Mouse (Mus musculus) gastrocnemius, postnatal 4 days (tissue): ENCODE data around the gene Rnd3. TPM values are rescaled to one million over a fixed set of nuclear protein-coding genes. Genes with fewer than 3 reads are reported as not detected.

Source experiments
- DNase-seq, 2 experiments: peaks; one replicate each; pipeline ENCODE4 v3.0.0; 2021 to 2022; ENCODE audit warnings: low spot score in 2 of 2, mixed read lengths in 2 of 2
- long read RNA-seq, 2 experiments: library from polyadenylated mRNA; stranded (forward); transcript quantifications; one replicate each; pipeline ENCODE4 v2.0.0; 2021
- total RNA-seq, 2 experiments: library from RNA; stranded (reverse); gene quantifications; 2 replicates each; pipeline ENCODE4 v1.2.3; 2021

The Rnd3 gene
- 10 to 100 TPM; 34.8 to 39.0 TPM for total RNA-seq
- long read RNA-seq, experiment 1, transcript Rnd3-201 (5 exons, 2,828 nt): major isoform, 64 of 68 reads
- long read RNA-seq, experiment 1, partial matches to known transcripts: 0 of 68 reads
- long read RNA-seq, experiment 1, other reads (novel, unspliced or antisense): 4 of 68 reads
- long read RNA-seq, experiment 2, transcript Rnd3-201 (5 exons, 2,828 nt): major isoform, 51 of 52 reads
- long read RNA-seq, experiment 2, partial matches to known transcripts: 0 of 52 reads
- long read RNA-seq, experiment 2, other reads (novel, unspliced or antisense): 1 of 52 reads

DNA sequence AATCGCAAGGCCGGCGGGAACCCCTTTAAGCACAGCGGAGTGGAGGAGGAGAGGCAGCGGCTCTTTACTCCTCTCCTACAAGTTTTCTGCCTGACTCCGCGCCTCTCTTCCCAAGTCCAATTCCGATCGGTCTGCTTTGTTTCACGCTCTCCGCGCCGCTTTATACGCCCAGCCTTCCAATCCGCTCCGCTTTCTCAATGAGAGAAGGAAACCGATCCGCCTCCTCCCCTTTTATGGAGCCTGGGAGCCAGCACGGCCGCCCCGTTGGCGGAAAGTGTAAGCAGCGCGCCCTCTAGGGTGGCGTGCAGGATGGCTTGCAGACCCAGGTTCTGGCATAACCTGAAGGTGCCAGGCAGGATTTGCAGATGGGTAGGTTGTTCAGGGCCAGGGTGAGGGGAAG lies at the start of gene Rnd3:
Gene Rnd3 (minus strand): TSS at position 137 of the 400 bp plus-strand sequence.
- DNase-seq: peak; percentile 93 to 96

GRCm38 (mm10) chr2:51192319-51192718 lies 43.4 kb upstream of the Rnd3 start:
- peak in 1 of 2 experiments; percentile 12 for DNase-seq

GRCm38 (mm10) chr2:51185762-51186161 lies 36.9 kb upstream of the Rnd3 start:
- no peak for DNase-seq

- DNase-seq: no peak
These were observed 34.1 kb upstream of the Rnd3 start for GRCm38 (mm10) chr2:51182990-51183389.

- DNase-seq: no peak
These were observed 32.5 kb upstream of the Rnd3 start for GRCm38 (mm10) chr2:51181376-51181775.

DNA sequence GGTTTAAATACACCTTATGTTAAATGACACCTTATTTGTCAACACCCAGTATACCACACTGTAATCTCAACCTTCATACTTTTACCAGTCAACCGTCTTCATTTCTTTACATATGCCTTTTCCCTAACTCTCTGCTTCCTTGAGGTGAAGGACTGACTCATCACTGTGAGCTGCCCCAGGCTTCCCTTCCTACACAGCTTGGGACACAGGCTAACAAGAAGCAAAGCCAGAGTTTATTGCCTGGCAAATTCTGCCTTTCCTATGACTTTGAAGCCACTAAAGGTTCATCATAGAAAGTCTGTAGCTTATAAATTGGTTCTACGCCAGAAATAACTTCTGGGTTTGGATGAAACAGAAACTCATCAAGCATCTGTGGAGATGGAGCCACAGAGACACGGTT lies 30.2 kb upstream of the Rnd3 start:
- DNase-seq: no peak

- DNase-seq: no peak
These were observed 28.7 kb upstream of the Rnd3 start for GRCm38 (mm10) chr2:51177615-51178014.

DNA sequence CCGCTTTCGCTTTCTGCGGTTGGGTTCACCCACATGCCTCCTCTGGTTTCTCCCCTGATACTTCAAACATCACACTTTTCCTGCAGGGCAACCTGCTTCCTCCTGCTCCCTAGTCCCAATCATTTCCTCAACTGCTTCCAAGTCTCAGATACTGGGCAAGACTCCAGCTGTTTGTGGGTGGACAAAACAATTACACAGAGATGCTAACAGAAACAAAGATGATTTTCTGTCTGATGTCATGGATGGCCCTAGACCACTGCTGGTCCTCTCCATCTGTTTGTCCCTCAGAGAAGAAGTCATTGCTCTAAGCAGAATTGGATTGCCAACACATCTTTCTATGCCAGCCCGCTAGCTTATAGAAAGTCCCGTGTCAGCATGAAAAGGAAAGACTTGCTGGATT lies 26.4 kb upstream of the Rnd3 start:
- DNase-seq: no peak

DNA sequence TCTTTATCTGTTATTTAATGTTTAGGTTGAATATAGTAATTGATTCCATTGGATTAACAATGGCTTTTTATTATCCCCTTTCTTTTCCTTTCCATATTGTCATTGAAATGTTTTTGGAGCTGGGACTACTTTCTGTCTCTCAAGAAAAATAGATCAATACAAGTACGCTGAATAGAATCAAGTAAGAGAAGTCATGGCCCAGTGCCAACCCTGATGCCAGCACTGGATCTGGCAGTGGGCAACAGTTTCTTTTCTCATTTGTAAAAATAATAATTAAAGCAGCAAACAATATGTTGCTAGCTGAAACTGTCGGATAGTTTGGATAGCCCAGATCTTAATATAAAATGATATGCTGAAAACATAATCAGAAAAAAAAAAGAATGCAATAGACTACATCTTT lies 12.2 kb upstream of the Rnd3 start:
- DNase-seq: no peak

DNA sequence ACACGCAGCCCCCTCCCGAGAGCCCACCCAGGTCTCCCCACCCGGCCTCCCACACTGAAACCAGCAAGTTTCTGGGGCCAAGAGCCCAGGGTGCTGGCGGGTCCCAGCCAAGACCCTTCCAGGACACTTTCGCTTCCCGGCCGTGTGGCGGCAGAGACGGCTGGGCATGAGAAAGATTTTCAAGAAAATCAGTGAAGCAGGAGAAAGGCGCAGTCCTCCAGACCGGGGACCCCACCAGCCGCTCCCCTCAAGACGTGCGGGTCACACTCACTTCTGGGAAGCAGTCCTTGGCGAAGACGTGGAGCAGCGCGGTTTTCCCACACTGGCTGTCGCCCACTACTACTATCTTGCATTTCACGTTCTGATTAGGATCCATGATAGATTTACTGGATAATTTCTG lies 457 bp downstream of the Rnd3 start:
- DNase-seq: peak; percentile 30 to 56

DNA sequence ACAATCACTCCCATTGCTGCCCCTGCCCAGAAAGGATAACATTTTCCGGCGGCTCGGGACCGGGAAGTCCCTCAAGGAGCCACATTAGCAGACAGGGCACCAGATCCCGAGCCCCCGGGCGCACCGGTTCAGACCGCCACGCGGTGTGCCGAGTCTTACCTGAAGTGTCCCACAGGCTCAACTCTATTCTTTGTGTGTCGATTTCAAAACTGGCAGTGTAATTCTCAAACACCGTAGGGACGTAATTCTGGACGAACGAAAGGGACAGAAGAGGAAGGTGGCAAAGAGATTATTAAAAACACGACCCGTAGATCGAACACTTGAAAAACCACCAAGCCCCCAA lies 875 bp downstream of the Rnd3 start:
- no peak for DNase-seq

DNA sequence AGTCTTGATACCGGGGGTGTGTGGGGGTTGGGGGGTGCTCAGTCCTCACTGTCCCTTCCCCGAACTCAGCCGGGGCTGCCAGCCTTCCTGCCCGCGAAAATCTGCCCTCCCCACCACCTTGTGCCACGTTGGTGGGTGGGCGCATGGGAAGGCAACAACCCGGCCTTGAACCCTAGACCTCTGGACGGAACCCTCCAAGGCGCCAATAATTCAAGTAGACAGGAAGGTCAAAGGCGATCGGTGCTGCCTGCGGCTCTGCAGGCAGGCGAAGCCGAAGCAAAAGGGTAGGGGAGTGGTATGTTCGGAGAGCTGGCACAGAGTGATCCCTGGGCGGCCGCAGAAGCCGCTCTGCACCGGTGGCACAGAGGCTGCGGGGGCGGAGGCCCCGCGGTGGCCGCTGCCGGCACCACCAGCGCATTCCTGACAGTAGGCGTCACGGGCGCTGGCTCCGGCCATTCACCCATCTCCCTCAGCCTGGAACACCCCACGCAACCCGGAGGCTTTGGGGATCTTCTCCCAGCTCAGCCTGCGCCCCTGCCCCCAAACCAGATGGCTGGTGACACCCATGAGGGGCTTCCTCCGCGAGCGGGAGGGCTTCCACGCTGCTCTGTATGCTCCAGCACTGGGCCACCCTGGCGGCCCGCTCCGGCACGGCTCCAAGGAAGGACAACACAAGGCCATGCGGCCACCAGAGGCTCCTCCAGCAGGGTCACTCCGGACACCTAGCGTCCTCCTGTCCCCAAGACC lies 1.4 kb downstream of the Rnd3 start:
- peak; percentile 65 to 82 for DNase-seq

DNA sequence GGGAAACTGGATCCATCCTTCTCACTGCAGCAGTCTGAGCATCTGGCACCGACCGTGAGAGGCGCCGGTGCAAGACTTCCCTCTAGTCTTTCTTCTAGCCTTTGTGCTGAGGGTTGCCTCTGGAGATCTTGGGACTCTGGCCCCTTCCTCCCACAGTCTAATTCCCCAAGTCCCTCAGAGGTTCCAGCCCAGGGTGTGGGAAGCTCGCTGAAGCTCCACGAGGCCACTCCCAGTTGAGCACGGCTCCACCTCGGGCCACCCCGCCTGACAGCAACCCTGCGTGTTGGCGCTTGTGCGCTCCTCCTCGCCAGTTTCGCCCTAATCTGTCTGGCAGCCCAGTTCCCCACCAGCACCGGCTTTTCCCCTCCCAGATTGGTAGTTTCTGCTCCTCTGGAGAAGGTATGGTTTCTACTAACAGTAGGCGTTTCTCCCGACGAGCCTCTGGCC lies 2.0 kb downstream of the Rnd3 start:
- DNase-seq: peak; percentile 58 to 84

GRCm38 (mm10) chr2:51145838-51146470 lies 3.0 kb downstream of the Rnd3 start:
- peak in 1 of 2 experiments; percentile 53 for DNase-seq

DNA sequence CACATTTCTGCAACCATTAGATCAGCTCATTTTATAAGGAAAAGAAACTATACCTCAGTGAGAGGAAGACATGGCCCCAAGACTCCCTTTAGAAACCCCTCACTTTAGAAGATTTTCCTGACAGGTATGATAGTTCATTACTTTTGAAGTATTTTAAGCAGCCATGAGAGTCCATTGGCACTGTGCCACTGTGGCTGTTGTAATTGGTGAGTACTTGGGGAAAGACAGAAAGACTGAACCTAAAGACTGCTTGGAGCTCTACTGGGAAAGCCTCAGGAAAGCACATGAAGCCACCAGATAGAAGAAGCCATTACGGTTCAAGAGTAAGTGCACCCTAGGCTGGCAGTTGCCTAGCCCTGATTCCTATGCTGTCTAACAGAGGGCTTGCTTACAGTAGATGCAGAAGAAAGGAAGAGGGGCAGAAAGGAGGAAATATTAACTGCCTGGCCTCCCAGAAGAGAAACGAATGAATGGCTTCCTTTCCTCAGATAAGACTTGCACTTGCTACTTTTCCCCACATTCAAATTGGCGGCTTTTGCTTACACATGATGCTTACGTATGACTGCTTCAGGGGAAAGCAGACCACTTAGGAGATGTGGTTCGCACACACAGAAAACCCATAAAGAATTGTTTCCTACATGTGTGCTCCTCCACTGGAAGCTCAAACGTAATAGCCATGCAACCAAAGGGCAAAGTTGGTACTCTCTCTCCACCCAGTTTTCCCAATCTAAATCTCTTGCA lies 4.4 kb downstream of the Rnd3 start:
- peak in 1 of 2 experiments; percentile 15 for DNase-seq

DNA sequence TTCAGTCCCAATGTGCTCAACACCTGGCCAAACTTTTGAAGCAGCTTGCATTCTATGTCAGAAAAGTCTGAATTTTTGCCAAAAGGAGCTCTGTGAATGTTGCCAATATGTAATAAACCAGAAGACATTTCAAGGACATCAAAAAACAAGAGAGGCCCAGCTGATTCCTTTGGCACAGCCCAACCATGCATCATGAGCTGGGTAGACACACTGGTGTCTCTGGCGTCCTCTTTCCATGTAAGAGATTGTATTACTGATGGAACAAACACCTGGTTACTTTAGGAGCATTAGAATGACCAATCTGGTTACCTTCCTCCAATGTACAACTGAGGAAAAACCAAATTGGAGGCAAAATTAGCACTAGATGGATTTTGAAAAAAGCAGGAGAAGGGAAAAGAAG lies 6.5 kb downstream of the Rnd3 start:
- DNase-seq: no peak

DNA sequence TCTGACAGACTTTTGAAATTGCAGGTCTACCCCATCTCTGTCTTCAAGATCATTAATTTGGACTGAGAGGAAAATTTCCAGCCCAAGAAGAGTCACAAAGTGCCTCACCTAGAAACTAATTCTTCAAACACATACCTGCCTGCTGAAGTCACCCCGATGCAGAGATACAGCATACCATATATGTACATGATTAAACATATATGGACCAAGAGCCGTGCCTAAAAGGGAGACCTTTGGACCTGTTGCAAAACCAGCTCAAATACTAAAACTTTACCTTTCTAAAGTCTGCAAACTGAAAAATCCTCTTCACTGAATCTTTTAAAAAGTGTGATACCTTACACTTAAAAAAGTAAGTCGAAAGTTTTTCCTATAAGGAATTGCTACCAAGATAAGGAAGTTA lies 7.6 kb downstream of the Rnd3 start:
- DNase-seq: no peak

GRCm38 (mm10) chr2:51140486-51140885 lies 8.4 kb downstream of the Rnd3 start:
- peak in 1 of 2 experiments; percentile 24 for DNase-seq

DNA sequence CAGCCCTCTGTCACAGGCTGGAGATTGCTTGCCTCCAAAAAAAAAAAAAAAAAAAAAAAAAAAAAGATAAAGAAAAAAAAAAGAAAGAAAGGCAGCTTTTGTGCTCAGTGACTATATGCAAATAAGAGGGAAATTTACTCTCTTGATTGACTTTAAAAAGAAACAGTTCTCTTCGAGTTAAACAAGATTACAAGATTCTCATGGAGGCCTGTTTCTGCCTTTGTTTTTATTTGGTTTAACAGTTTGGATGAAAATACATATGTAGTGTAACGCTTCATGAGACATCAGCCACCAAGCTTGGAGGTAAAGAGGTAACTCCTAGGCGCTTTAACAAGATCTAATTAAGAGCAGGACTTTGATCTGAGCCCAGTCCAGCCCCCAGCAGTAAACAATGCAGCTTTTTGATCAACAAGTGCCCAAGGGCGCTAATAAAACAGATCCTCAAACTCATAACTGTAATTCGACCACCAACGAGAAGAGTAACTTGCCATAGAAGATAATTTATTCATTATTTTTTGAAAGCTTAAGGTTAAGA lies 8.9 kb downstream of the Rnd3 start:
- DNase-seq: no peak

GRCm38 (mm10) chr2:51139218-51139911 lies 9.5 kb downstream of the Rnd3 start:
- DNase-seq: peak in 1 of 2 experiments; percentile 38

DNA sequence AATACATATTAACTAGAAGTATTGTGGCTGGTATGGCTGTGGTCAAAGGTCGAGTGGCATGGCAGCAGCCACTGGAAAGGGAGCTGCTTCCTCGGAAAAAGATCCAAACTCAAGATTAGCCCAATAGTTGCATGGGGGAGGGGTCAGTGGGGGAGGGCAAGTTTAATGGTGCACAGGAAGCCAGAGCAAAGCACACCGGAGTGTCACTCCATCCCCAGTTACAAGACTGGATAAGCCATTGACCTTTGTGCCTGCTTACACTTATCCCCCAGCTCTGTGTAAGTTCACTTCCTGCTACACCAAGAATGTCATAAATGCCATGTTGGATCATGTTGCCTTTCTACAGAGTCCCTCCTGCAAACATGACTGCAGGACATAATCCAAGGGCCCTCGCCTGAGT lies 11.2 kb downstream of the Rnd3 start:
- DNase-seq: no peak
